Mouse (Mus musculus) olfactory bulb, adult 2 months (tissue): ENCODE results near the gene Stard5.

Experiments
- CTCF ChIP-seq: fragments of 200-500 bp; IDR thresholded peaks from 2 replicates; pipeline ENCODE4 v1.5.1; 2012; ENCODE audit warnings: low read depth, mild to moderate bottlenecking, low read length, moderate library complexity; ENCODE audit not compliant: insufficient read depth
- POLR2A ChIP-seq: fragments of 200-500 bp; IDR thresholded peaks from 2 replicates; pipeline ENCODE4 v1.6.1; 2012; ENCODE audit warnings: mild to moderate bottlenecking, low read depth, low read length, moderate library complexity; ENCODE audit not compliant: insufficient read depth

DNA sequence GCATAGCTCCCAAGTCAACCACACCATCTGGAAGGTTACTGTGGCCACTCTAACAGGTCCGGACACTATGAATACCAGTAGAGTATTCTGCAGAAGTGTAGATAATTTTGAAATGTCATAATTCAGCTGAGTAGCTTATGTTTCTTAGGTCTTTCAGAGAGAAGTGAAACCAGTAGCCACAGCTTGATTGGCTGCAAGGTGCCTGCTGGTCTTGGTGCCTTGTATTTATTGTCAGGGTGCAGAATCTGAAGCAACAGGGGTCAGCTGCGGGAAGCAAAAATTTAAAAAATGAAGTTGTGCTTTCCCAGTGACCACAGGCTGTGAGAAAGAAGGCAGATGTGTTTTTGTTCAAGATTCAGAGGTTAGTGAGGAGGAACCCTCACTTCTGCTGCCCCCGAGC is 15.5 kb upstream of the Stard5 start:
- TF ChIP-seq CTCF (no peak), POLR2A (no peak)
